Mouse (Mus musculus) lung, postnatal 0 days (tissue): ENCODE results near the gene Rhox7a.

ENCODE experiments used
- CTCF ChIP-seq: IDR thresholded peaks from 2 replicates; pipeline ENCODE4 v1.5.1; 2016; ENCODE audit warnings: antibody characterized with exemption, mild to moderate bottlenecking
- EP300 ChIP-seq: IDR thresholded peaks from 2 replicates; pipeline ENCODE4 v1.6.1; 2016; ENCODE audit warnings: antibody characterized with exemption, mild to moderate bottlenecking, control low read depth

DNA sequence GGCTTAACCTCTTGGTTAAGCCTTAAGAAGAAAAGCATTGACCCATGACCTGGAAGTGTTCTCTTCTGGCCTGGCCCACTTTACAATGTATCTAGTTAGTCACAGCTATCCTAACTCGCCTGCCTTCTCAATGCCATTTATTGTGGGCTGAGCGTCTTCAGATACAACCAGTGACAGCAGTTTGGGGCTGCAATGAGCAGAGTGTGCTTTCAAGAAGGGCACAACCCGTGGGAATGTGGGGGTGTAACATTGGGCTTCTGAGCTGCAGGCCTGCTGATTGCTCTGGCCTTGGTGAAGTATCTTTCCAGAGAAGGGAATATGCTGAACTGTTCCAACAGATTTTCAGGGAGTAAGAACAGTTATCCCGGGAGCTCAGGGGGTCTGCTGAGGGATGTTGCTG lies 47.4 kb downstream of the Rhox7a start, which contains the start of gene Rhox8:
- TF ChIP-seq CTCF, result no peak
- TF ChIP-seq EP300, result no peak
